Mouse (Mus musculus) adrenal gland, postnatal 14 days (tissue): ENCODE measurements at regions not wholly inside any gene's neighbourhood (a gene's known extent, or its start where the extent isn't known, plus 50 kb on each side); places are given as distances from the start of the nearest gene placed in this dataset.

Experiments
- DNase-seq: peaks from one replicate; pipeline ENCODE4 v3.0.0; 2021; ENCODE audit warnings: mixed read lengths

- no peak for DNase-seq
Observed at GRCm38 (mm10) chr11:31531416-31531815, 140.3 kb downstream of the Bod1 start.

DNA sequence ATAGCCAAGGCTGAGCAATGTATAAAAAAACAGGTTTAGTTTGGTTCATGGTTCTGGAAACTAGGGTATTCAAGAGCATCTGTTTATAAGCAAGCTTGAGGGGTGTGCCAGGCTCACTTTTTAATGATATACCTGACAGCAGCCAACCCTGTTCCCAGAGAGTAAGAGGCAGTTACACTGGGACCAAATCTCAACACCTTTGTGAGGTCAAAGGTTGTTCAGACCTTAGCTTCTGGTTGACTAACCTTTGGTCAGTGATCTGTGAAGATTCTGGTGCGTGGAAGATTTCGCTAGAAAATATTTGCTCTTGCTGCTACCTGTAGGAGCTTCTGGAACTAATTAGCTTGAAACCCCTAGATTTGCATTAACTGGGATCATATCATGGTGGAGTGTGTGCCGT is 140.8 kb downstream of the Bod1 start:
- DNase-seq = no peak

DNA sequence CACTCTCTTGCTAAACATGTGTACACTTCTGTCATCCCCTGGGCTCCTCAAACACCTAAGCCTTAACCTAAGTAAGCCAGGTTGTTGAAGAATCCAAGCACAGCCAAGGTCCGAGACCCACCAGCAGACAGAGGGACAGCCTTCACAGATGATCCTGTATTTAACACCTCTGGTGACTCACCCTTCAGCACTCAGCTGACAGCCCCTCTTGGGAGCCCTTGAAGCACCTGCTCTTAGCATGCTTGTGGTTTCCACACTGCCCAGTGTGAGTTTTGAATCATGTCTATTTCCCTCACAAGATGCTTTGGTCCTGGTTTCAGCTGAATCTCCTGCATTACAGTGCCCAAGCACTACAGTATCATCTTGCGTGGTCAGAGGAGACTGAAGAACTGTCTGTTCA is 142.0 kb downstream of the Bod1 start:
- DNase-seq = no peak

DNA sequence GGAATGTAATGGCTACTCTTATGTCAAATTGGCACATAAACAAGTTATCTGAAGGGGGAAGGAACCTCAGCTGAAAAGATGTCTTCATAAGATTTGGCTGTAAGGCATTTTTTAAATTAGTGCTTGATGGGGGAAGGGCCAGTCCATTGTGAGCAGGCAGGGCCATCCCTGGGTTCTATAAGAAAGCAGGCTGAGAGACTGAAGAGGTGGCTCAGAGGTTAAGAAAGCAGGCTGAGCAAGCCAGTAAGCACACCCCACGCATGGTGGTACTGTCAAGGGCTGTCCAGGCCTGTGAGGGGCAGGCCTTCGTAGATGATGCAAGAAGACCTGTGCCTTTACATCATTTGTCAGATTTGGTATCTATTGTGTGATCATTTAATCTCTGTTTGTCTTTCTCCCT is 147.0 kb downstream of the Bod1 start:
- DNase-seq = no peak

GRCm38 (mm10) chr11:31524065-31524618 is 147.5 kb downstream of the Bod1 start:
- no peak for DNase-seq

DNA sequence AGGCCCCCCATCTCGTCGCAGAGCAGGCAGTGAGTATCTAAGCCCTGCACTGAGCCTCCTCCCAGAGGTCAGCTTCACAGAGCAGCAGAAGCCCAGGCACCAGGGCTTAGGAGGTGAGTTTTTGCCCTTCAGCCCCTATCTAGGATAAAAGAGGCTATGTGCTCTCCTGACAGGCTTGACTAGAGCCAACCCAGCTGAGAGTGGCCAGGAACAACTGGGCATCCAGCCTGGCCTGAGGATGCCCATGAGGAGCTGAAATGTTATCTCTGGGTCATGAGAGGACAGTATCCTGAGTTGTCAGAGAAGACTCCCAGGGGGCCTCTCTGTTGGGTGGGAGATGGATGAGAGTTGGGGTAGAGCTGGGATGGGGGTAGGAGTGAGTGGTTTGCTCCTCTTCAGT is 149.6 kb downstream of the Bod1 start:
- no peak for DNase-seq

GRCm38 (mm10) chr11:31520909-31521308 is 150.8 kb downstream of the Bod1 start:
- DNase-seq = no peak

GRCm38 (mm10) chr11:31503239-31503916 is 133.5 kb upstream of the Stc2 start:
- DNase-seq = no peak

DNA sequence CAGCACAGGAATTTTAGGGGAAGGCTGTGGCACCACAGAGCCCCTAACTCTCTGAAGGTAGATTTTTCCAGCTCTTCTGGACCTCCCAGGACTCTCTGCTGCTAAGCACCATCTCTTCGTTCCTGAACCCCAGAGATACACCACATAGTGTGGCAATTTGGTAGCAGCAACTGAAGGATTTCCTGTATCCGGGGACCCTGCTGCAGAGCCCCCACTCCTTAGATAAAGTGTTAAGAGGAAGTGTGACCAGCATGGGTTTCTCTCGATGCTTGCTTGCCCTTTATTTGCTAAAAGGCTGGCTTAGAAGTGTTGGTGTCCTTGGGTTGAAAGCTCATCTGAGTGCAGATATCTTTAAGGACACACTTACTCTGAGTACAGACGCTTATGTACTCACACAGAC is 115.6 kb upstream of the Stc2 start:
- DNase-seq = no peak

- no peak for DNase-seq
Observed at GRCm38 (mm10) chr11:31481057-31481340, 111.1 kb upstream of the Stc2 start.

DNA sequence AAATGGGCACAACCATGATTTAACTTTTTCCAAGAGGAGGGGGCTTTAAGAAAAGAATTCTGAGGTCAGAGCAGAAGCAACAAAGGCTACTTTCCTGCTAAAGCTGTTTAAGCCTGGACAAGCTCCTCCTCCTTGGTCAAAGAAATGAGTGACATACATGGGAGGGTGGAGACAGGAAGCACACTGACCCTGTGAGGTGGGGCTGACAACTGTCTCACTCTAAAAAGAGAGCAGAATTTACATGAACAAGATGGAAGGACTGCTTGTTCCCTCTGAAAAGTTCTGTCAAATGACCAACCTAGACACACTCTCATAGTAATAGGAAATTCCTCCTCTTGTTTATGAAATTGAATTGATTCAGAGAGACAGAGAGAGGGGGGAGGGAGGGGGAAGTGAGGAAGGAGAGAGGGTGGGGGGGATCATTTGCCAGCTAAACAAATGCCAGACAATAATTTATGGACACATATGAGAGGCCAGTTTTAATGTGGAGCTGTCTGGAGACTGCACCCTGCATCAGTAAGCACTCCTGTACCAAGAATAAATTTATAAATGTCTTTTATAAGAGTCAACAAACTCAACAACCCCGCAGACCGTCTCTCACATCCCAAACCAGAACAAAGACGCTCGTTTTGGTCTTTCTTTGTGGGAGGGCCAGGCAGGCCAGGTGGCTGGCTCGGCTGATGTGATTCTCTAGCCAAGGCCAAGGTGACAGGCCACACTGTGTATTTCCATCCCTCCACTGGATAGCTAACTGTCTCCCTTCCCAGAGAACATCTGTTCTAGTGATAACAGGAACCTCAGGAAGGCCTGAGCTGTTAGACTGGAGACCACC is 110.6 kb upstream of the Stc2 start:
- no peak for DNase-seq

GRCm38 (mm10) chr11:31477763-31478162 is 107.9 kb upstream of the Stc2 start:
- no peak for DNase-seq

- DNase-seq = no peak
Observed at GRCm38 (mm10) chr11:31477104-31477503, 107.2 kb upstream of the Stc2 start.

DNA sequence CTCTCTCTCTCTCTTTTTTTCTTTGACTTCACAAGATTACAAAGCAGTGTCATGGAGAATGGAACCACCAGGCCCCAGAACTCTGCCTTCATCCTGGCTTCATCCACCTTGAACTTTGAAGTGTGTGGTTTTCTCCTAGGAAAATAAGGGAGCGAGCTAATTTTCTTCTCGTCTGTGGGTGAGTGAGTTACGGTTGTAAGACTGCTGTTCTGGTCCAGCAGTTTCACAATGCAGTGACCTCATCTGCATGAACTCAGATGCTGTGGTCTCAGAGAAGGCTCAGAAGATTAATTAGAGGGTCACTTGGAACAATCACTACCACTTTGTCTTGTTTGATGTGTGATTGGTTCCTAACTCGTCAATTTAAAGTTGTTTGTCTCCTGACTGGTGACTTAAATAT is 103.1 kb upstream of the Stc2 start:
- no peak for DNase-seq

DNA sequence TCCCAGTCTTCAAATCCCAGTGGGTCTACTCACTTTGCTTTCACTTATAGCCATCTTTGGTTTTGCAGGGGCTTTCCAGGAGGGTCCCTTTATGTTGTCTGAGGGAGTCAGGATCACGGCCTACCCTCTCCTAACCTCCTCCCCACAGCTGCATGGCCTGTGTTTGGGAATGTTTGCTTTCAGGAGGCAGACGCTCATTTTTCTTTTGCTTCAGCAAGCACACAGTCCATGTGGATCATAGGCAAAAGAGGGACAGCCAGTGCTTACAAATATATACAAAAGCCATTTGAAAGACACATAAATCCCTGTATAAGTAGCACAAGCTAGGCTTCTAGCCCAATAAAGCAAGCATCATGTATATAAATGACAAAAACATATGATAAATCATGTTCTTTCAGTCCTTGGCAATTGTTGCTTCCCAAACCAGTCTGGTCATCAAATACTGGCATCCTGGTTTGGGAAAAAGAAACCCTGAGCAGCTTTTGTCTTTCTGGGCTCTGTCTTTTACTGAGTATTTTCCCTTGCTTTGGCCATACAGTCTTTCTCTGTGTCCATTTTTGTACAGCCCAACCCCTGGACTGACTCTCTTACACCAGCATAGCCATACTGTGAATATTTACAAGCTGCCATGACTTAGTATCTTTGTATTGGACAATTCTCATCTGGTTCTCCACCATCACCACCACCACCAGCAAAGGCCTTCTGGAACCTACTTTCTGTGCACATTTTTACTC is 101.0 kb upstream of the Stc2 start:
- DNase-seq = no peak

GRCm38 (mm10) chr11:31464844-31465243 is 95.0 kb upstream of the Stc2 start:
- DNase-seq = no peak

- no peak for DNase-seq
Observed at GRCm38 (mm10) chr11:31462440-31462839, 92.6 kb upstream of the Stc2 start.

- DNase-seq = peak; percentile 10
Observed at GRCm38 (mm10) chr11:31461824-31462223, 92.0 kb upstream of the Stc2 start.

- no peak for DNase-seq
Observed at GRCm38 (mm10) chr11:31461348-31461747, 91.5 kb upstream of the Stc2 start.

DNA sequence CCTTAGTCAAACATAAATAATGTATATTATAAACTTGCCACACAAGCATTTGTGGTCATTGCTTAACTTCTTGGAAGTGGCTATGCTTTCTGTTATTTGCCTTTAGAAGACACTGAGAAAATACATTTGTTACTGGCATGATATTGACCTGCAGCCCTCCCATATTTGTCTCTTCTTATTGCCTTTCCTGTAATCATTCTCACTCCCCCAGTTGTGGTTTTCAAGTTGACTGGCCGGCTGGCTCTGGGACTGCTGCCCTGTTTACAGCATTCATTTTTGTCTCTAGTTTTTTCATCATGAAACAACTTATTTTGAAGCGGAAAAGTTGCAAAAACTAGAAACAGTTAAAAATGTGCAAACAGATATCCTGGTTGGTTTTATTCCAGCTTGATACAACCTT is 57.5 kb upstream of the Stc2 start:
- no peak for DNase-seq
